Mouse (Mus musculus) urinary bladder, adult 2 months (tissue): ENCODE measurements around the gene Ushbp1. TPM values are rescaled to one million over a fixed set of nuclear protein-coding genes. Genes with fewer than 3 reads are reported as not detected.
"Not testable (repeated sequence)": the region's sequence is repeated elsewhere in the genome, so short reads cannot be mapped to it uniquely, and the experiment has no call there.

Source experiments
- DNase-seq: peaks from one replicate; pipeline ENCODE4 v3.0.0; 2022; ENCODE audit warnings: low spot score
- polyA plus RNA-seq: library from polyadenylated mRNA; depleted of rRNA; stranded (reverse); fragments of >200 nt; gene quantifications from 2 replicates; pipeline ENCODE4 v1.2.3, GENCODE M21; 2012; rRNA removed

Gene Ushbp1
- polyA plus RNA-seq, result 22.0 and 23.9 TPM in 2 replicates

DNA sequence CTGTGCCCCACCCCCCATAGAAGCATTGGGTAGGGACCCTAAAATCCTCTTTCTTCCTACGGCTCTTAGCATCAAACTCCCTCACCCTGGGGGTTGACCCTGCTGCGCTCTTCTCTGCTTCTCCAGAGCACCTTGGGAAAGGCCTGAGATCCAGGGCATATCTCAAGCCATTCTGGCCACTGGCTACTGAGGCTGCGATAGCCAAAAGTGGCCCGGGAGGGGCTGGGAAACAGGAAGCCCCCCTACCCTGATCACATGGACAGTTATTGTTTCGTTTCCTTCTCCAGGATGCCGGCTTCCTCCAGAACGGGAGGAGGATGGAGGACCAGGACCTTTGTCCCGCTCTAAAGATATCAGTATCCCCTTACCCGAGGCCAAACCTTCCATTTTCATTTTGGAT is at the start of gene Ushbp1:
Ushbp1 (minus strand) TSS at position 174 of the 400 bp plus-strand sequence.
- DNase-seq, result peak; percentile 19

DNA sequence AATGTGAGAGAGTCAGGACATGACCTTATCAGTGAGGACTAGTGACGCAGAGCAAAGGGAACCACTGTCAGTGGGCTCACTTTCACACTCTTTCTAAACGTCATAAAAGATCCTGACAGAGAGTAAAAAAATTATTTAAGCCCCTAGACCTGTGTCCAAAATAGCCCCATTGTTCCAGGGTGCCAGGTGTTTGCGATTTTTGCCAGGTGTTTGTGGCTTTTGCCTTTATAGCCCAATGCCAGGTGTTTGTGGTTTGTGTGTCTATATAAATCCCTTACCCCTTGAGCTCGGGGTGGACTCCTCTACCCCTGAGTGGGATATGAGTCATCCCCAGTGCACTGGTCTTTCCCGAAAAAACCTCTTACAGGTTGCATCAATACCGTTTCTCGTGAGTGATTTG is 49.5 kb upstream of the Ushbp1 start:
- no peak for DNase-seq

GRCm38 (mm10) chr8:71441404-71441803 is 45.8 kb upstream of the Ushbp1 start:
- DNase-seq, result no peak

DNA sequence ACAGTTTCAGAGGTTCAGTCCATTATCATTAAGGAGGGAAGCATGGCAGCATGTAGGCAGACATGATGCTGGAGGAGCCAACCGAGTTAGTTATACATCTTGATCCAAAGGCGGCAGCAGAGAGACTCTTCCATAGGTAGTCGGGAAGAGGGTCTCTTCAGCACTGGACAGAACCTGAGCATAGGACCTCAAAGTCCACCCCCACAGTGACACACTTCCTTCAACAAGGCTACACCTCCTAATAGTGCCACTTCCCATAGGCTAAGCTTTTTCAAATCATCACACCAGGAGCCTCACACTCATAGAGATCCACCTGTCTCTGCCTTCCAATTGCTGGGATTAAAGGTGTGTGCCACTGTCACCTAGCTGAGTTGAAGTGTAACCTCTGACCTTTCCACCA is 41.4 kb upstream of the Ushbp1 start:
- no peak for DNase-seq

GRCm38 (mm10) chr8:71432935-71433334 is 37.3 kb upstream of the Ushbp1 start:
- not testable (repeated sequence) for DNase-seq

- no peak for DNase-seq
Observed at GRCm38 (mm10) chr8:71422121-71422520, 26.5 kb upstream of the Ushbp1 start.

DNA sequence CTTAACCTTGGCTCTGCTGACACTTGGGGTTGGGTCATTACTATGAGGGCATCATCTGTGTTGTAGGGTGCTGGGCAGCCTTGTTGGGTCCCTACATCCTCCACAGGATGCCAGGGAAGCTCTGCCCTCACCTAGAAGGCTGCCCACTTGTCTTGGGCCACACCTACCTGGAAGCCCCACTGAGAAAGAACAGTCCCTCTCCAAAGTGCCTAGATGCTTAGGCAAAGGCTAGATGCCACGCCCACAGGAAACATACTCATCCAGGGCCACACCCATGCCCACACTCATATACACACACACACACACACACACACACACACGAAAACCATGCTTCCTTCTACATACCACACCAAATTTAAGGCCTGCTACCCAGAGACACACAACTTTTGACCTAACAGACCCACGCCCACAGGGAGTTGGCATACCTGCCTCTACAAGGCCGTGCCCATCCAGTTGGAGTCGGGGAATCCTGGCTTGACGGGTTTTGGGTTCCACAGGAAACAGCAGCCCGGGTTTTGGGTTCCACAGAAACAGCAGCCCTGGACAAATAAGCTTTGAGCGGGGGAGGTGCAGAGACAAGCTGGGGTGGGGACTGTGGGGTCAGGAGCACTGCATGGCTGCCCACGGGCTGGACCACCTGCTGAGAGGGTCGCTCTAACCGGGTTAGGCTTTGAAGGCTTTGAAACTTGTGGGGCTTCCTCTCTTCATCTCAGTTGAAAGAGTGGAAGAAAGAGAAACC is 16.1 kb upstream of the Ushbp1 start:
- no peak for DNase-seq

- no peak for DNase-seq
Observed at GRCm38 (mm10) chr8:71408231-71408630, 12.6 kb upstream of the Ushbp1 start.

- no peak for DNase-seq
Observed at GRCm38 (mm10) chr8:71407441-71407840, 11.8 kb upstream of the Ushbp1 start.

DNA sequence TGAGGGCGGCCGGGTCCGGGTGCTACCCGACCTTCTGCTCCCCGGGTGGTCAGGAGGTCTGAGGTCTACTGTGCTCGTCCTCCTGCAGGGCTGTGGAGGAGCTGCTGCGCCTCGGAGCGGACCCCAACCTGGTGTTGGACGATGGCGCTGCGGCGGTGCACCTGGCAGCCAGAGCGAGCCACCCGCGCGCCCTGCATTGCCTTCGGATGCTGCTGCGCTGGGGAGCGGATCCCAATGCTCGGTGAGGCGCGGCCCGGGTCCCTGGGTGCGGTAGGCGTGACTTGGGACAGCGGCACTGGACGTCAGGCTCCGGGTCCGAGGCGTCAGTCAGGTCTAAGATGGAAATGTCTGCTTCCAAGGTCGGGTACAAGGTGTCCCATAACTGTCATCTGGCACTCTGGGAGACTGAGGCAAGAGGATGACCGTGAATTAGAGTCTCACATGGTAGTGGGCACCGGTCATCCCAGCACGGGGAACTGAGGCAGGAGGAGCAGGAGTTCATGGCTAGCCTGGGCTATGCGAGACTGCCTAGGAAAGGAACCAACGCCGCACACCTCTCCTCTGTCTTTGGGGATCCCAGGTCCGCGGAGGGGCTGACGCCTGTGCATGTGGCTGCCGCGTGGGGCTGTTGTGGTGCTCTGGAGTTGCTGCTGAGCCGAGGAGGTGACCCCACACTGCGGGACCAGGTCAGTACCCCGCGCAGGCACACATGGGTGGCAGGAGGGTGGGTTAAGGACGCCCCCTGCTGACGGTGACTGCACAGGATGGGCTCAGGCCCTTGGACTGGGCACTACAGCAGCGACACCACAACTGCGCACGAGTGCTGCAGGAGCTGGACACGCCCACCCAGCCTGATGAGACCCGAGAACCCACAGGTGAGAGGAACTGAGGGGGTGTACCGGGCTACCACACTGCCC is 10.8 kb upstream of the Ushbp1 start:
- DNase-seq, result no peak

DNA sequence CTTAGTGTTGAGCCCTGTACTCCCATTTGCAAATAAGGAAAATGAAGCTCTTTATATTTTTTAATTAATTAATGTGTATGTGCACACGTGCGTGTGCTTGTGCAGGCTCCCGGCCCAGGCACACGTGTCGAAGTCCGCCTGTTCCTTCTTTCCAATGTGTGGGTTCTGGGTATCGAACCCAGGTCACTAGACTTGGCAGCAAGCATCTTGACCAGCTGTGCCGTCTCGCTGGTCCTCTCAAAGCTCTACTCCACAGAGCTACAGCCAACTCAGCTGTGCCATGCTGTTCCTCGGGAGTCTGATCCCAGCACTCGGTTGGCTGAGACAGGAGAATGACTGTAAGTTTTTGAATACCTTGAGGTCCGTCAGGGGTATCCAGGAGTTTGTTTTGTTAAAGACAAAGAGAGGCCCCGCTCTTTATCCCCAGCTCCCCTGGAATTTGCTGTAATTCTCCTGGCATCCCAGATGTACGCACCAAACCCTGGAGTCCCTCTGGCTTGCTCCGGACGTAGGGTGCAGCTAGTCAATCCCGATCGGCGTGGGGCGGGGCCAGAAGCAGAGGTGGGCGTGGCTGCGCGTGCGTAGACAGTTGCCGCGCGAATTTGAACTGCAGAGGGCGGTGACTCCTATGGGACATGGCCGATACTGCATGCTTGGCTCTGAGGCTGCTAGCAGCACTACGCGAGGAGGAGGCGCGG is 9.9 kb upstream of the Ushbp1 start, which contains the start of gene Ankle1:
Ankle1 (plus strand) TSS at position 610 of the 698 bp plus-strand sequence.
- DNase-seq, result peak; percentile 93

DNA sequence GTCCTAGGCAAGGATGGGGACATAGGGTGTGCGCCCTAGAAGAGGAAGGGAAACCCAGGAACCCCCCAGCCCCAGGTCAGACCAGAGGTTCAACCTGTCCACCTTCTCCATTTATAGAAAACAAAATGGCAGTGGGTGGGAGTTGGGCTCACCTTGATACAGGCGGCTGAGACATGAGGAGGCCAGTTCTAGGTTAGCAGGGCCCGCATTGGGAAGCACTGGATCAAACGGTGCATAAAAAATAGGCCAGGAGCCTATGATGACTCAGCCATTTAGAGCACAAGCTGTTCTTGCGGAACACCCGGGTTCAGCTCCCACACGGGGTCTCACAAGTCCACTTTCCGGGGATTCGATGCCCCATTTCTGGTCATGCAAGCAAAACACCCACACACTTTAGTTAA is 9.3 kb upstream of the Ushbp1 start:
- no peak for DNase-seq

DNA sequence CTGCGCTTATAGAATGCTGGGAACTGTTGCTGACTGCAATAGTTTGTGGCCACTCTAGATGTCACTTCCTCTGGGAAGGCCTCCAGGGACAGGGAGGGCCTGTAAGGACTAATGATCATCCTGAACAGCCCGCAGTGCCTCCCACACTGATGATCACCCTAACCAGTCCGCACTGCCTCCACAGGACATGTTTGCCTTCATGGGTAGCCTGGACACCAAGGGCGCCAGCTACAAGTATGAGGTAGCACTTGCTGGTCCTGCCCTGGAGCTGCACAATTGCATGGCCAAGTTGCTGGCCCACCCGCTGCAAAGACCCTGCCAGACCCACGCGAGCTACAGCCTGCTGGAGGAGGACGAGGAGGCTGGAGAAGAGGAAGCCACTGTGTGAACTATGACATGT is 8.4 kb upstream of the Ushbp1 start:
- no peak for DNase-seq

DNA sequence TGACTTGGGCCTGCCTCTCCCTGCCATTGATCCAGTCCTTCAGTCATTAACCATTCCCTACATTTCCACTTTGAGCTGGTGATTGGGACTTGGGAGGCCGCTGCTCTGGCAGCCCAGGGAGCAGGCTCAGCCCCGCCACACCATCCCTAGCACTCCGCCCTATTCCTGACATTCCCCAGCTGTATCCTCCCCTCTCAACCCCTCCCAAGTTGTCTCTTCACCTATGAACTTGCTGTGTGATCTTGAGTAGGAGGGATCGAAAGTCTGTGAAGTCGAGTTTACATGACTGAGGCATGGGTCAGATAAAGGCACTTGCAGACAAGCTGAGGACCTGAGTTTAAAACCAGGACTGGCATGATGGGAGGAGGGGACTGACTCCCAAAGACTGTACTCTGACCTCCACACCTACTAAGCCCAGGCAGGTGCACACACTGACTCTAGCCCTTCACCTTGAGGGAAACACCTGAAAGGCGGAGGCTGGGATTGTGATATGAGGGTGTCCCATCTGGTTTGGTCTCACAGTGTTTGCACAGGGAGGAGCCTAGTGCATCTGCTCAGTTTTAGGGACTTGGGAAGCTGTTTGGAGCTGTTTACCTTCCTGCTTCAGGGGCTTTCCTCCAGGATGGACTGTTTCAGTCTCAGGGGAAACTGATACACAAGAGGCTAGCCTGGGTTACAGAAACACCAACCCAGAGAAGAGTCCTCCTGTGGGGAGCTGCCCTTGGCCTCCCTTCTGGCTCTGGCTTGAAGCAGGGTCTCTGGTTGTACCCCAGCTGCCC is 7.7 kb upstream of the Ushbp1 start:
- no peak for DNase-seq

GRCm38 (mm10) chr8:71402446-71402964 is 6.9 kb upstream of the Ushbp1 start:
- DNase-seq, result no peak

DNA sequence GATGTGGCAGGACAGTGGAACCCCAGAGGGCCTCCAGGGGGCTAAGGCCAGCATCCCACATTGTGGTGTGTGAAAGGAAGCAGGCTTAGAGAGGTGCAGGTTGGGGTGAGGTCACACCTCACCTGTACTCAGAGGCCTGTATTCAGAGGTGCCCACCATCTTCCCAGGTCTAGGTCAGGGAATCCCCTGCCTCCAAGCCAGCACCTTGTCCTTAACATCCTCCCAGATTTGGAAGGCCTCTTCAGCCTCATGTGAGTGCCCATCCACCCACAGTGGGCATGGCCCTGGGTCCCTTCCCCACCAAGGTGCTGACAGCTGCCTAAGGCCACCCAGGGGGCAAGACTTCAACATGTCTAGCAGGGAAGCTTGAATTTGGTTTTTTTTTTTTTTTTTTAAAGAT is 5.9 kb upstream of the Ushbp1 start:
- no peak for DNase-seq

DNA sequence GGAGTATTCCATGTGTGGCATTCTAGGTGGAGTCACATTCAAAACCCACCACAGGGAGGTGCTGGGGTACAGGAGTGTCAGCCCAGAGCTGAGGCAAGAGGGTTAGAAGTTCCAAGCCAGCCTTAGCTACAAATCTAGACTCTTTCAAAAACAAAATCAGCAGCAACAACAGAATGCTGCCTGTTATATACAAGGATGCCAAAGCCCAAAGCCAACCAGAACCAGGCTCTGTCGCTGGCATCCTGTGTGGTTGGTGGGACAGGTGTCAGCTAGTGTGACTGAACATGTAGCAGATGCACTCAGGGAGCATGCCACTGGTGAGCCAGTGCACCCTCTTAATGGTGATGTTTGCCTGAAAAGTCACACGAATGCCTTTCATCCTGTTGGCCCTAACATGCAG is 5.2 kb upstream of the Ushbp1 start:
- peak; percentile 11 for DNase-seq

GRCm38 (mm10) chr8:71397701-71398100 is 2.1 kb upstream of the Ushbp1 start:
- DNase-seq, result peak; percentile 19

GRCm38 (mm10) chr8:71396639-71397305 is 1.2 kb upstream of the Ushbp1 start, which contains the start of gene Babam1:
Gene Babam1 (plus strand): TSS chr8:71396861.
- DNase-seq, result peak; percentile 72

GRCm38 (mm10) chr8:71395071-71395470 is 531 bp downstream of the Ushbp1 start:
- DNase-seq, result peak; percentile 18
